ENCODE assay signal across 8 mouse cellular contexts in the genomic region with DNA sequence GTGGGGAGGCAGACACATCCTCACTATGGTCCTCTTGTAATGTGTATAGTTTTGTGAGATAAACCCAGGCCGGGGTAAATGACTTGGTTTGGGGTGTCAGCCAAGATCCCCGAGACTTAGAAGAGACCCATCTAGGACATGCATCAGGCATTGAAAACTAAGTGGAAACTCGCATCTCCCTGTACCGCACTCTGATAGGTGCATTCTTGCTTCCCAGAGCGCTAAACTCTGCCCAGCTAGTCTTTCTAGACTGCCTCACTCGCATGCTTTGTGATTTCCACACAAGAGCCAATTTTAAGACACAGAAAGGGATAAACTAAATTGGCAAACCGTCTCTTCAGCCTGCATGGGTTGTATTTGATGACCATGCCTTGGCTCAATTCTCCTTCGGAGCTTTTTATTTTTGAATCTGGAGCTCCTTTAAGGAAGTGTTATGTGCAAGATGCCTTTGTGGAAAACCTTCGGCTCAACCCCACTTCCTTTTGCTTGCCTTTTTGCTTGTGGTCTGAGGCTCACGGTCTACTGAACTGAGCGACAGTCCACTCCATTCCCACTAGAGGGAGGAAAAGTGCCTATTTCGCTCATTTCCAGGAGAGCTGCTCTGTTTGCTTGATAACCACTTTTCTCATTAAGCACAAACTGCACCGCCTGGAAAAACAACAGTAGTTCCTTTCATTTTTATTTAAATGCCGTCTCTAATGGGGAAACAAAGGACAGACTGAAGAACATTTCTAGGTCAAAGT. TPM values are rescaled to one million over a fixed set of nuclear protein-coding genes. Genes with fewer than 3 reads are reported as not detected.
A peak's percentile ranks its signal among the peaks of the same experiment; 100 is the strongest.
DNase-seq lines count a peak whose midpoint lies in the region; ATAC-seq lines count a peak whose summit lies in the region.

No protein-coding gene starts in this region.

- H3K4me1 ChIP-seq in forebrain, embryonic 11.5 days (replicated peaks; ENCODE audit: control insufficient read depth, insufficient read depth, low read length): no peaks in the 10 kb centered on the region
- H3K4me1 ChIP-seq in limb, embryonic 10.5 days: peaks cover 20% of the 10 kb centered on the region
- peaks cover 4% of the 10 kb centered on the region for H3K4me1 ChIP-seq in midbrain, embryonic 16.5 days (ENCODE audit: control insufficient read depth, insufficient read depth, low read length)

- H3K9me3 ChIP-seq in forebrain, embryonic 11.5 days (ENCODE audit: control insufficient read depth, low read length): no peaks in the 10 kb centered on the region
- H3K9me3 ChIP-seq in limb, embryonic 10.5 days (replicated peaks): no peaks in the 10 kb centered on the region
- no peaks in the 10 kb centered on the region for H3K9me3 ChIP-seq in midbrain, embryonic 16.5 days (replicated peaks; ENCODE audit: control insufficient read depth, low read length, poor library complexity, severe bottlenecking)

- no peaks in the 10 kb centered on the region for H3K36me3 ChIP-seq in forebrain, embryonic 11.5 days (ENCODE audit: control insufficient read depth, insufficient read depth, low read length)
- no peaks in the 10 kb centered on the region for H3K36me3 ChIP-seq in limb, embryonic 10.5 days
- H3K36me3 ChIP-seq in midbrain, embryonic 16.5 days (ENCODE audit: control insufficient read depth, insufficient read depth, low read length): no peaks in the 10 kb centered on the region

- H3K27ac ChIP-seq in forebrain, embryonic 11.5 days (ENCODE audit: low read depth, low read length): no peak overlapping the region
- peak overlapping the region; percentile 78 for H3K27ac ChIP-seq in limb, embryonic 10.5 days
- H3K27ac ChIP-seq in midbrain, embryonic 16.5 days (ENCODE audit: low read length): no peak overlapping the region

- 0 out of 2 replicates have a peak overlapping the region, but pooled peaks have one; percentile 8 for H3K4me2 ChIP-seq in forebrain, embryonic 11.5 days (ENCODE audit: low read depth, low read length, severe bottlenecking)
- no peak overlapping the region; the same call in 1 of the 2 replicates for H3K4me2 ChIP-seq in midbrain, embryonic 16.5 days (ENCODE audit: low read length)

- DNase-seq in adrenal gland, adult 2 months: peak; percentile 56
- DNase-seq in adrenal gland, adult 8-10 months: no peak
- DNase-seq in NIH3T3 (ENCODE audit: low read depth): peak; percentile 43
- DNase-seq in forebrain, embryonic 11.5 days (ENCODE audit: low spot score): peak; percentile 63
- peak; percentile 33 for DNase-seq in kidney, adult 18-20 months
- peak; percentile 44 for DNase-seq in limb, embryonic 10.5 days (ENCODE audit: low spot score)
- DNase-seq in thymus, postnatal 14 days: no peak

- H3K27me3 ChIP-seq in forebrain, embryonic 11.5 days (ENCODE audit: control insufficient read depth, insufficient read depth, low read length): peaks cover 2% of the 10 kb centered on the region; the same call in 1 of the 2 replicates
- H3K27me3 ChIP-seq in limb, embryonic 10.5 days (ENCODE audit: low read depth, poor library complexity, severe bottlenecking): no peaks in the 10 kb centered on the region
- H3K27me3 ChIP-seq in midbrain, embryonic 16.5 days (ENCODE audit: control insufficient read depth, insufficient read depth, low read depth, low read length): no peaks in the 10 kb centered on the region

- no peak overlapping the region for H3K9ac ChIP-seq in forebrain, embryonic 11.5 days (ENCODE audit: low read length)
- no peak overlapping the region for H3K9ac ChIP-seq in midbrain, embryonic 16.5 days (ENCODE audit: low read depth, low read length)

- no peak overlapping the region for H3K4me3 ChIP-seq in forebrain, embryonic 11.5 days (ENCODE audit: low read depth, low read length)
- 0 out of 2 replicates have a peak overlapping the region, but pooled peaks have one; percentile 7 for H3K4me3 ChIP-seq in limb, embryonic 10.5 days
- H3K4me3 ChIP-seq in midbrain, embryonic 16.5 days (ENCODE audit: low read depth, low read length): no peak overlapping the region

- ATAC-seq in forebrain, embryonic 11.5 days (replicated peaks; ENCODE audit: low FRiP score): peak; percentile 65
- ATAC-seq in midbrain, embryonic 16.5 days: peak; percentile 76

- WGBS in forebrain, embryonic 11.5 days: 38% methylated on average over 14 of the region's 14 CpGs
- 60% methylated on average over 14 of the region's 14 CpGs for WGBS in limb, embryonic 10.5 days
- 38% methylated on average over 14 of the region's 14 CpGs for WGBS in midbrain, embryonic 16.5 days

RNA-seq across cellular contexts. Expression of gene Cmpk2, which starts 19.0 kb away (rescaled TPM):
- 10 to 100 TPM; 11.1 to 19.5 TPM for total RNA-seq in adrenal gland, adult 2 months (2021)
- 19.3 and 20.4 TPM in 2 replicates for polyA plus RNA-seq in adrenal gland, adult 2 months (2012; rRNA removed)
- 10 to 100 TPM in 3 of 4 experiments, 1 to 10 TPM in 1; 9.1 to 26.0 (median 18.5) TPM for total RNA-seq in adrenal gland, adult 8-10 months (2022)
- 7.4 TPM in 2 replicates for polyA plus RNA-seq in forebrain, embryonic 11.5 days (2014; fragmentation: Nextera tagmentation; extraction: Ambion mirVana)
- polyA plus RNA-seq in limb, embryonic 10.5 days (2016; fragmentation: Nextera tagmentation; extraction: Ambion mirVana): 3.4 and 5.4 TPM in 2 replicates
- 18.8 and 25.1 TPM in 2 replicates for polyA plus RNA-seq in midbrain, embryonic 16.5 days (2015; fragmentation: Nextera tagmentation; extraction: Ambion mirVana)

RNA-seq across cellular contexts. Expression of gene Rsad2, which starts 31.8 kb away (rescaled TPM):
- 10 to 100 TPM in 1 of 2 experiments, 1 to 10 TPM in 1; 7.6 to 23.4 TPM for total RNA-seq in adrenal gland, adult 2 months (2021)
- polyA plus RNA-seq in adrenal gland, adult 2 months (2012; rRNA removed): 5.1 and 7.0 TPM in 2 replicates
- 10 to 100 TPM; 13.1 to 26.6 (median 17.2) TPM for total RNA-seq in adrenal gland, adult 8-10 months (2022)
- 0.11 and 0.25 TPM in 2 replicates for polyA plus RNA-seq in forebrain, embryonic 11.5 days (2014; fragmentation: Nextera tagmentation; extraction: Ambion mirVana)
- 0.78 and 0.94 TPM in 2 replicates for polyA plus RNA-seq in limb, embryonic 10.5 days (2016; fragmentation: Nextera tagmentation; extraction: Ambion mirVana)
- polyA plus RNA-seq in midbrain, embryonic 16.5 days (2015; fragmentation: Nextera tagmentation; extraction: Ambion mirVana): 0.40 and 0.54 TPM in 2 replicates

Comparison
In these comparisons a context has a peak if more than half of its experiments do, and no peak if none do; other contexts are left out.
1. DNase-seq: peak in adrenal gland, adult 2 months (single experiment), NIH3T3 (single experiment), forebrain, embryonic 11.5 days (single experiment), kidney, adult 18-20 months (single experiment) and limb, embryonic 10.5 days (single experiment); none in adrenal gland, adult 8-10 months (single experiment) and thymus, postnatal 14 days (single experiment).